Mouse (Mus musculus): ENCODE measurements around the gene Tenm4. TPM values are rescaled to one million over a fixed set of nuclear protein-coding genes. Genes with fewer than 3 reads are reported as not detected.

Tenm4 gene
- polyA plus RNA-seq, 2 experiments from 2014 or later: 0.19 to 0.37 TPM

DNA sequence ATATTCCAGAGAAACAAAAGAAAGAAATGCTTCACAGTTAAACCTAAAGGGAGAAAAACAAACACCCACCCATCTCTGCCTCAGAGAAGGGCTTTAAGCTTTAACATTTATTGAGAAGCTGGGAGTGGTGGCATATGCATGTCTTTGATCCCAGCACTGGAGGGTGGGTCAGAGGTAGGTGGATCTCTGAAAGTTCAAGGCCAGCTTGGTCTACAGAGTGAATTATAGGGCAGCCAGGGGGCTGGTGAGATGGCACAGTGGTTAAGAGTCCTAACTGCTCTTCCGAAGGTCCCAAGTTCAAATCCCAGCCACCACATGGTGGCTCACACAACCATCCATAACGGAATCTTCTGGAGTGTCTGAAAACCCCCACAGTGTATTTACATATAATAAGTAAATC lies 581.7 kb downstream of the Tenm4 start:
- ATAC-seq: no peak

DNA sequence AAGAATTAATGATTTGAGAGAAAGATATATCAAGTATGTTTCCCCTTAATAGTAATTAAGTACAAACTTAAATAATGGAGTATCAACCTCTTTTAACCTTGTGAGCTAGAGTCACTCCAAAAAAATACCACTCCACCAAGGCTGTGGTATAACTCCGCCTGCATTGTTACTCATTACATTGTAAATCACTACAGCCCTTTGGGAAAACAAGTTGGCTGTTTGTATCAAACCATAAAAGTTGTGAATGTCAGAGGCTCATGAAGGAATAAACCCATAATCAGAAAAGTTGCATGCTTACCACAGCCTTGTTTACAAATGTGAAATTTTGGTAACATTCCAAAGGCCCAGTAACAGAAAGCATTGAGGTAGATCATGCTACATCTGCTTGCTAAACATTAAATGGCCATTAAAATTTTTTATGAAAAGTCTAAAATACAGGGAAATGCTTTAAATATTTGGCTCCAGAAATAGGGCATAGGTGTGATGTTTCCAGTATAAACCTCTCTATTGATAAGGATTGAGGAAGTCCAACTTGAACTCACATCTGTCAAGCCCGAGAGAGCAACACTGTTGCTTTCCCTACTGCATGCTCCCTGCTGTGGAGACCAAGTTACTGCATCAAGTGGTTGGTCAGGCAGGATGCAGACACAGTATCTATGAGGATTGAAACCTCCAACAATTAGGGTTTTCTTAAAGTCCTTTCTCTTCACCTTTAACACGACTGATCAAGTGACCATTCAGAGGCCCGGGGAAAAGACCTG lies 582.5 kb downstream of the Tenm4 start:
- ATAC-seq: no peak

DNA sequence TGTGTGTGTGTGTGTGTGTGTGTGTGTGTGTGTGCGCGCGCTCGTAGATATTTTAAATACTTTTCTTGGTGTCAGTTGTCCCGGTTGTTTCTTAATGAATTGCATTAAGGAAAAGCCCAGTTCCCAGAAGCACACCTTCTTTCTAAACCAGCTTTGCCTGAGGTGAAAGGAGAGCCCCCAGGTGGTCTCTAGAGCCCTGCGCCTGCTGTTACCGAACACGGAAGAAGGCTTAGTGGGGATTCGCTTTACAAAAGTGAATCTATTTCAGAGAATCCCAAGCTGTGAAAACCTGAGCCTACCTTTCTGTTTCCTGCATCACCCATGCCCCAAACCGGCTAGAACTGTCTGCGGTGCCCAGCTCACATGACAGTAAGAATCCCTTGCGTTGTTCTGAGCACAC lies 583.1 kb downstream of the Tenm4 start:
- ATAC-seq: no peak

DNA sequence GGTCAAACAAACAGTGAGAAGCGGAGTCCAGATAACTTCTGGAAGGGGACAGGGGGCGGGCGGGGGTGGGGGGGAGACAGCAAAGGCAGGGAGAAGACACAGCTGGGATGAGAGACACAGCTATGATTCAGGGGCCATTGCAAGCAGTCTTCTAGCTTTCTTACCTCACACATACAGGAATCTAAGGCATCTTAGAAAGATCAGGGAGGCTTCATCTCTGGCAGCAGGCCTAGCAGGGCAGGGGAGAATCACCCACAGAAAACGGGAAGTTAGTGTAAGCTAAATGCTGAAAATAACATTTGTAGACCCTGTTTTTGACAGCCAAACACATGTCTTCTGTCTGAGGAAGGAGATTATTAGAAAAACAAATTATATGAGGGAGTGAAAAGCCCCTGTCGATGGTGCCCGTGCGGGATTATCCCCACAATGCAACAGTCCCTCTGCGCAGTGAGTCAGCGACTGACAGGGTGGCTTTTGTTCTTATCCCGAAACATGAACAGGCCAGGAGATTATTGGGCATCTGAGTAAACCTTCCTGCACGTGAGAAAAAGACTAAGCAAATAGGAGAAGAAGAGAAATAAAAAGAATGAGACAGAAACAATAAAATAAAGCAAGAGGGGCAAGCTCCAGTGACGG lies 584.5 kb downstream of the Tenm4 start:
- ATAC-seq: no peak

DNA sequence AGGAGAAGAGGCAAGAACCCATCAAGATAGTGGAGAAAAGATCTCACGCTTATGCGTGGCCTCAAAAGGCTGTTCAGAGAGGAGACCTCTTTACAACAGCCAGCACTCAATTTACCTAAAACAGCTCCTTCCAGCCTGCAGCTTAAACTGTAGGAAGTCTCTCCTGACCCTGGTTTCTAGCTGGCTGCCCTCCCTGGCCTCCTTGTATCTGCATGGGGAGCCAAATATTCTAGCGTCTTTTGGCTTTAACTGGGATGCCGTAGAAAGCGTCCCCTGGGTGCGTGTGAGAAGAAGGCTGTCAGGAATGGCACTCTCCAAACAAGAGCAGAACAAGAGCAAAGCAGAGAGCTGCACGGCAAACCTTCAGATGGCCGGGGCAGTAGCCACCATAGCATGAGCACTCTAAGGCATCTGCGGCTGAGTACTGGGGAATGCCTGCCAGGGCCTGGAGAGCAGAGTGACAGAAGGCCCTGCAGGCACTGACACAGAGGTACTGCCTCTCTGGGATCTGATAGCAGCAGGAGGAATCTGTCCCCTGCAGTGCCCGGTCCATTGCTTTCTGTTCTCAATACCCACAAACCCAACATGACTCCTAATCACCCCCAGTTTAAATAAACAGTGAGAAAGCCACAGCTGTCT lies 585.2 kb downstream of the Tenm4 start:
- no peak for ATAC-seq

DNA sequence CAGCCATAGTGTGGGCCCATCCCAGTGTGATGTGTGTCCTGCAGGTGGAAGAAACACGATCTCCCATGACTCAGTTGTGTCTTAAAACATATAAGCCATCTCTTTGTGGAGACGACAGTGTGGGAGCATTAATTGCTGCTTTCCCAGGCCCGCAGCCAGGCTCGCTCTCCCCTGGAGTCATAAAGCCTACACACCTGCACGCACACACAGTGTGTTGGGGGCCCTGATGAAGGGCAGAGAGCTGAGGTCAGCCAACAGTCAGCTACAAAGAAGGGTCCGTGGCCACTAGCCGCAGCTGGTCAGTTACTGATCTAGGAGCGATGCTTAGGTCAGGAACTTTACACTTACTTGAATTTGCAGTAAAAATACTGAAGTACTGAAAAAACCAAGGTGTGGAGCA lies 586.0 kb downstream of the Tenm4 start:
- ATAC-seq: no peak

DNA sequence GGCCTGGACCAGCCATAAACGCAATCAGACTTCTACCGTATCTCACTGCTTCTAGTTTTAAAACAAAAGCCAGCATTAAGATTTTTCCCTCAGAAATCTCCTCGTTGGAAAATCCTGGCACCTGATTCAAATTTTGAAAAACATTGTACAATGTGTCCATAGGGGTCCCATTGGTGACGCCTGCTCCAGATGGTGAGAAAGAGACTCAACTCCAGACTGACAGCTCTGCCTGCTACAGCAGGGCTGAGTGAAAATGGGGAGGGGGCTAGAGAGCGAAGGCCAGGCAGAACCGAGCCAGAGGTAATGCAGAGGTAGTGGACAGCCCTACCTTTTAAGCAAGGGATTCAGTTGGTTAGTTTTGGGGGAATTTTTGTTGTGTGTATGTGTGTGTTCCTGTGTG lies 589.2 kb downstream of the Tenm4 start:
- no peak for ATAC-seq

DNA sequence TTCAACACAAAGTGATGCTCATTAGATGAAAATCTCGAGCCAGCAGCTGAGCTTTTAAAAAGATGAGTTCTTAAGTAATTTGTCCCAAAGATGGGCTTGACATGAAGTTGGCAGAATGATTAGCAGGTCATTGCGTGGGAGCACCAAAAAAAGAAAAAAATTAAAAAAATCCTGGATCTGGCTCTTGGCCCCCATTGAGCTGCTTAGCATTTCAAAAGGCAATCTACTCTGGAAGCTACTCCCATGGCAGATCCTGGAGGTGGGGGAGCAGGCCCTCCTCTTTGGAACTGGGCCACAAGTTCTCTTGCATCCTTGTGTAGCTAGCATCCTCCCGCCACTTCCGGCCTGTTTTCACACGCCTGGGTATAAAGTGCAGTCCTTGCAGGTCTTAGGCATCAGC lies 590.1 kb downstream of the Tenm4 start:
- no peak for ATAC-seq

DNA sequence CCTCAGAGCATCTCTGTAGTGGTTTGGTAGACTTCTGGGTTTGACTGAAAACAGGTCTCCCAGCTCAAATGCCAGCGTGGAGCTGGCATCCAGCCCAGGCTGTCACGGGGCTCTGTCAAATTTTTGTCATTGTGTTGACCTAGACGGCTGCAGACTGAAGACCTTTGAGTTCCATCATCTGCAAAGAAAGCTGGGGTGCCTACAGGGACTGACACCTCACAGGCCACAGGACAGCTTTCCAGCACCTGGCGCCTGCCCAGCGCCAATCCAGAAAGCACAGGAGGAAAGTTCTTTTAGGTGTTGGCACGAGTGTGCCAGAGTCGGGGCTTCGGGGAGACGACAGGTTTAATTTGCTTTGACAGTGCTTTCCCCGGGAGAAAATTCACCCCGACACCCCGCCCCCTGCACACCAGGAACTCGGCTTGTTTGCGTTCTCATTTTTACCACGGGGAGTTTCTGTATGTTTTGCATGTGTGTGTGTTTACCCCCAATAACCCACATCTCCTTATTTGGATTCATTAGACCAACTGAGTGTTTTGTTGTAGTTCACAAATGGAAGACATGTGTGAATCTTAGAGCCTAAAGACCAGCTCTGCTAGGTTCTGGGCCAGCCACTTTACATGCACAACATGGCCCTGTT lies 594.4 kb downstream of the Tenm4 start:
- ATAC-seq: no peak

DNA sequence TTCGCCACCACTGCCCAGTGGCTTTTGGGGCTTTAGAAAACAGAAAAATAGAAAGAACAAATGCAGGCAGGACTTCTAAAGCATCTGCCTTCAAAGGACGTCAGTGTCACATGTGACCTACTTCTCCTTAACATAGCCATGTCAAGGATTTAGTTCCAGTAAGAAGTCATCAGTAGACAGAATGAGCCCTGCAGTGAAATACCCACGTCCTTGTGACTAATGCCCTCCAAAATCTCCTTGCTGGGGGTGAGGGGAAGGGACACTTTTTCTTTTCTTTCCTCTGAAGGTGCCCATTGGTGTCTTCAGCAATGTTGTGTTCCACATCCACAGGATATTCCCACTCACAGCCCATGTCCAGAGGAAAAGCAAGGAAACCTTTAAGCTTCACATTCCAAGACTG lies 596.0 kb downstream of the Tenm4 start:
- no peak for ATAC-seq

DNA sequence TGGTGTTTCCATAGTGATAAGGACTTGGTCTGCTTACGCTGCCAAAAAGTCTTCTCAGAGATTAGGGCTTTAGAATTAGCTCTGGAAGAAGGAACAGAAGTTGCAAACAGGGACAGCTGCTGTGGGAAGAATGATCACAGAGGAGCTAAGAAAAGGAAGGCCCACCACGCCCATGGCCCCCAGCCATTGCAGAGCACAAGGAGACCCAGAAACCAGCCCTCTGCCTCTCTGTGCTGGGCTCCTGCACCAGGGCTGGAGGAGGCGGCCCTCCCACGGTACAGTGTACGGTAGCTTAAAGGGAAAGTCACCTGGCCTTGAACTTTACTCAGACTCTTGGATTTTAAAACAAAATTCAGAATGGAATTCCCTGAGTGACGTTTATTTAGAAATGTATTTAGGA lies 597.7 kb downstream of the Tenm4 start:
- no peak for ATAC-seq

DNA sequence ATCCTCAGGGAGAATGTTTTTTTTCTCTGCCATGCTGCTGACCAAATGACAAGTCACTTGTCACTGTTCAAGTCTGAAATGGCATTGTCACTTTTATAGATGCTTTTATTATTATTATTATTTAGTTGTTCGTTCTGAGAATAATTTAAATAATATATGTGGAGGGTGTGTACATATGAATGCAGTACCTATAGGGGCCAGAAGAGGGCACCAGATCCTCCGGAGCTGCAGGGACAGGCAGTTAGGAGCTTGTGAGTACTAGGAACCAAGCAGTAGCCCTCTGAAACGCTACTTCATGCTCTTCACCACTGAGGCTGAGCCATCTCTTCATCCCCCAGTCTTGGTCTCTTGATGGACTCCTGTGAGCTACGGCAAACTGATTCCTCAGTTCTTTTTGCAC lies 598.7 kb downstream of the Tenm4 start:
- ATAC-seq: no peak

DNA sequence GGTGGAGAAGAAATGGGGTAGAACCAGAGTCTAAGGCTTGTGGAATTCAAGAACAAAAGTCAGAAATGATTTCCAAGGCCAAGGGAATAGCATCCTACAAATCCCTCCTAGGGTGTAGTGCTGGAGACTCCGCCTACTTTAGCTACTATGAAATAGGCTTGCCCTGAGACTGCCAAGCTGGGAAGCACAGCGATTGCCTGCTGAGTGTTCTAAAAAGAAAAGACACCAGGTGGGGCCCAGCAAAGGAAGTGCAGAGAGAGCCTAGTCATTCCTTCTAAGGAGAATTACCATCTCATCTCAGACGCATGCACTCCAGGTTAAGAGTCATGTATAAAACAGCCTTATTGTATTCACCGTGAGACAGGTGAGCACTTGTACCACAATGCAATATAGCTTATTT lies 601.9 kb downstream of the Tenm4 start:
- ATAC-seq: no peak

DNA sequence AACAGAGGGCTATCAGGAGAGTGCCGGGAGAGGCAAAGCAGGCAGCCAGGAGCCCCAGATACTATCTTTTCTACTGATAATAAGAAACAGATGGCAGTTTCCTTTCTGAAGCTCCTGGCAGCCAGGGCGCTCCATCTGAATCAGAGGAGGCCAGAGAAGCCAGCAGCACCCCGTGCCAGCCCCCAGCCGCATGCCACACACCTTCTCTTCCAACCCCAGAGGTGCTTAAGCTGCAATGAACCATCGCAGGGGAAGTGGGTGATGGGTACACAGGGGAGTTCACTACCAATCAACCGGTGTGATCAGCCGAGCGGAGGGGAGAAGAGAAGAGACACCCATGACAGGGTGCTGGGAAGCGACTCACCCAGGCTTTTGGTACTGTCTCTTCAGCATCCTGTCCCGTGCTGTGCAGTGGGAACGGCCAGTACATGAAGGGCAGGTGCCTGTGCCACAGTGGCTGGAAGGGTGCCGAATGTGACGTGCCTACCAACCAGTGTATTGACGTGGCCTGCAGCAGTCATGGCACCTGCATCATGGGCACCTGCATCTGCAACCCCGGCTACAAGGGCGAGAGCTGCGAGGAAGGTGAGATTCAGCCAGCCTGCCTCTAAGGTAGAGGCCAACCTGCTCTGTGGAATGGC lies 602.7 kb downstream of the Tenm4 start:
- ATAC-seq: no peak

DNA sequence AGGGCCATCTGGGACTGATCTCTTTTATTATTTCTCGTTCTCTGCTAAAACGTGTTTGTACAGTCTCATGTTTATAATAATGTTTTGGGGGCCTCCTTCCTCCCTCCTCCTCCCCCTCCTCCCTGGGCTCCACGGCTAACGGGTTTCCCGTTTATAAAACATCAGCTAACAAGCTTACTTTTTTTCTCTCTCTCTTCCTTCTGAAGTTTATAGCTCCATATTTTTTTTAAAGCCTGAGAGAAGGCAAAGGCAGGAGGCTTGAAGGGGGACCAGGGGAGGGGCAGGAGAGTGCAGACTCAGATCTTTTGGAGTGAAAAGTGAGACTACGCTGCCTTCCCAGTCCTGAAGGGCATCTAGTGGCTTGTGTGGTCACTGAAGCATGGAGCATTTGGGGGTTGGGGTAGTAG lies 604.0 kb downstream of the Tenm4 start:
- ATAC-seq: no peak

DNA sequence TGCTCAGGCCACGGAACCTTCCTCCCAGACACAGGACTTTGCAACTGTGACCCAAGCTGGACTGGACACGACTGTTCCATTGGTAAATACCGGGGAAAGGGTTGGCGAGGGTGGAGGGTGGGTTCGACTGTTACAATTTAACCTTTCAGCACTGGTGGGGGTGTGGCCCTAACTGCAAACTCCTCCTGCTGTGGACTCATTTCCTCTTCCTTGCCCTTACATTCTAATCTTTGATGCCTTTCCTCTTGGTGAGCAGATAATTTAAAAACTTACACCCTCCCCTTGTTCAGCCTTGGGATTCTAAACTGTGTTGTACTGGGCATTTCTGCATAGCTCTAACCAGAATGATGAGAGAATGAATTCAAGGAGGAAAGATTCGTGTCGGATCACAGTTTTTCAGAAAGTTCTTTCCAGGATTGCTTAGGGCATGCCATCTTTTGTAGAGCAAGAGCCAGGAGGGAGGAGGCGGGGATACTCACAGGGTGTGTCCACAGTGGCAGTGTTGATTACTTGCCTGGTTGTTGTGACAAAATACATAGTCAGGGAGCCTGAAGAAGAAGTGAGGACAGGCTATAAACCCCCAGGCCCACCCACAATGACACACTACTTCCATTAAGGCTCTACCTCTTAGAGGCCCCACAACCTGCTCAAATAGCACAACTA lies 607.0 kb downstream of the Tenm4 start:
- no peak for ATAC-seq

DNA sequence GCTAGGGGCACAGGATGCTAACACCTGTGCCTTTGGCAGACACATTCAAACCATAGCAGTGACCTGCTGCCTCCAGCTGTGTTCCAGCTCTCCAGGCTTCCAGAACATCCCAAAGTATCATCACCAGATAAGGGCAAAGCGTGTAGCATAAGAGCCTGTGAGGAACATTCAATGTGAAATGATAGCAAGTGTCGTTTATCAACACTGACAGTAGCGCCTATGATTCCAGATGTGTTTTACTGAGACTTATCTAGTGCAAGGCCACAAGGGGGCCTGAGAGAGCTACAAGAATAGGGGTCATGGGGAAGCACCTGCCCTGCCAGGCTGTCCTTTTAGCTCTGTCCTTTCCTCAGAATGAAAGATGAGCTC lies 607.5 kb downstream of the Tenm4 start:
- ATAC-seq: peak; percentile 43

DNA sequence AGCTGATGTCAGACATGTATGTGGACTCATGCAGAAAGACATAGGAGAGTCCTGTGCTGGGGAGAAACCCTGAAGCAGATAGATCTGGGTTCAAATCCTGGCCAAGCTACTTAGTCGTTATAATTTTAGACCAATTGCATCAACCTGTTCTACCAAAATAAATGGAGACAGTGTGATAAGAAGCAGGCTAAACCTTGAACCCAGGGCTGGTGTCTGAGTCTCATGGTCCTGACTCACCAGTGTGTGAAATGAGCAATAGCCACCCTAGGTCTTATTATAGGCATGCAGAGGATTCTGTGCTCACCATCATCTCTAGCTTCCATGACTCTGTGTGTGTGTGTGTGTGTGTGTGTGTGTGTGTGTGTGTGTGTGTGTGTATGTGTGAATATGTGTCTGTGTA lies 609.5 kb downstream of the Tenm4 start:
- ATAC-seq: no peak

DNA sequence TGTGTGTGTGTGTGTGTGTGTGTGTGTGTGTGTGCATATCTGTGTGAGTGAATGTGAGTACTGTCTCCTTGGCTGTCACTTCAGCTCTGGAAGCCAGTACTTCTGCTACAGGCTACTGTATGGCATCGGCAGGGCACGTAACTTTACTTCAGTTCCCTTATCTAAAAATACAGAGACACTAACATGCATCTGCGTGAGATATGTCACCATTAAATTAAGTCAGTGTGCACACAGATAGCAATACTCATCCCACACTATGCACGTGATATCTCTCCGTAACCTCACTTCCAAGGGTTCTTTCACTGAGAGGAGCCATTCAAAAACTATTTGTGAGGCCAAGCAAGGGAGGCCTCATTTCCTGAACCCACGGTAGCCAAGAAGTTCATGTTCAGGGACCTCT lies 610.0 kb downstream of the Tenm4 start:
- ATAC-seq: no peak

DNA sequence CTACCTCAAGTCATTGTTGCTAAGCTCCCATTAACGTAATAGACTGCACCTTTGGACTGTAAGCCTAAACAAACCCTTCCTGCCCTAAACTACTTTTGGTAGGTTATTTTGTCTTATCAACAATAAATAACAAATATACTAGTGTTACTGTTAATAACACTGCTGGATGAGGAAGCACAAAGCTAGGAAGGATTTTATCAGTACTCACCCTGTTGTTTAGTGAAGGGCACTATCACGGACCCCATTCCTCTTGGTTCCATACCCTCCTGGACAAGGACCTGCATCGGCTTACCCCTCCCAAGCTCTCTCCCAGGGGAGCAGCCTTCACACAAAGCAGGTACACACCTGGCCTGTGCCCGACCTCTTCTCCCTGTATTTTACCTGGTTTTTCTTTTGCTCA lies 611.6 kb downstream of the Tenm4 start:
- no peak for ATAC-seq

DNA sequence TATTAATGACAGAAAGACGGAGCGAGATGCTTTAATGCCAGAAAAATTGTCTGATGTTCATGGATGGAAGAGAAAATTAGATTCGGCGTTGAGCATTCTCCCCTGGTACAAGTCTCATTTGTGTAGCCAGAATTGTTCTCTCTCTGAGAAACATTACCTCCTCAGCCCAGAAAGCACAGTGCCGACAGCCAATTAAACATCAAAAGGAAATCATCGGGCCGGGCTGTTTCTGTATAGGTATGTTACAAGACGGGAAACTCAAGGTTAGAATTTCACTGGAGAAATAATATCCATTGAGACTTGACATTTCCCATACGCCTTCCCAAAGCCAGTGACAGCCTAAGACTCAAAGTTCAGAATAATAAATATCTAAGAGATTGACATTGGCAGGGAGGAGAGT lies 614.8 kb downstream of the Tenm4 start:
- ATAC-seq: no peak

DNA sequence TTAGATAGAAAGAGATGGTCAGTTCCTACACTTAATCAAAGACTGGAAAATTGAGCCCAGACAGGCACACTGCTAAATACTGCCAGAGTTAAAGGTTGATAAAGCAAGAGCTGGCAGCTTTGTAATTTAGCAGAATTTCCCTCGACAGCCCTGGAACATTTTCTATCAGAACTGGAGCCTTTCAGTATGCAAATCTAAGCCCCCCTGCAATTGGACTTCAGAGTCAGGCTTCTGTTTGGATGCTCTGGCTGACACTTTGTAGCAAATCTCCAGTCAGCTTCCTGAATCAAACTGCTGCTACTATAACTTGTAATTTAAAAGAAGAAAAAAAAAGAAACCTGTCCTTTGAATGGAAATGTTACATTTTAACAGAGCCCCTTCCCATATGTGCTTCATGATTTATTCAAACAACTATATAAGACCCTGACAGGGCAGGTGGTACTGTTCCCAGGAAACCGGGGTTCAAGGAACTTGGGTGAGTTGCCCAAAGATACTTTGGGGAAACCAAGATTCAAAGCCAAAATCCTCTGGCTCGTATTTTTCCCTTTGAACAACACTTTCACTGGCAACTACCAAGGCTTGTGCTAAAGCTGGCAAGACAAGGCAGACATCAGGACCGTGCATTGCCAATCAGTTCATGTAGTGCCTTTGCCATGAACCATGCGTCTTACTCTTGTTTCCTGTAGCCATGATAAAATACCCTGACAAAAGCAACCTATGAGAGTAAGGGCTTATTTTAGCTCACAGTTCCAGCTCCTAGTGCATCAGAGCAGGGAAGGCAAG lies 615.4 kb downstream of the Tenm4 start:
- no peak for ATAC-seq
